ENCODE assay signal across 14 mouse cellular contexts in genomic region chr5:64879241-64879640, GRCm38 (mm10). TPM values are rescaled to one million over a fixed set of nuclear protein-coding genes. Genes with fewer than 3 reads are reported as not detected.
DNase-seq lines count a peak whose midpoint lies in the region; ATAC-seq and TF ChIP-seq lines count a peak whose summit lies in the region.
"Had no signal": no experiment of that assay in that cellular context is flagged by ENCODE, and none has a peak within 500 bp of the region (broad histone marks: within the 10 kb centered on the region; RNA-seq: fewer than 3 reads in every experiment).

No protein-coding gene starts in this region.

- no peak for DNase-seq in heart, embryonic 10.5 days (ENCODE audit: low spot score)
- DNase-seq in heart, postnatal 10 days: no peak
- DNase-seq in lung, postnatal 0 days (ENCODE audit: low spot score): no peak
- DNase-seq in limb, embryonic 11.5 days (ENCODE audit: low spot score): no peak
- DNase-seq in cerebellum, adult 2 months: no peak
- DNase-seq: cerebellum, adult 9-11 months; gastrocnemius, adult 2 months; kidney, adult 18-20 months; left cerebral cortex, postnatal 4 days; retina, postnatal 1 day had no signal

- H3K4me2 ChIP-seq in lung, embryonic 15.5 days: no peak overlapping the region
- no peak overlapping the region for H3K4me2 ChIP-seq in lung, postnatal 0 days (replicated peaks; ENCODE audit: low read depth, low read length)
- H3K4me2 ChIP-seq in limb, embryonic 11.5 days (ENCODE audit: low read depth, severe bottlenecking): no peak overlapping the region
- peak overlapping the region; percentile 48 for H3K4me2 ChIP-seq in myocyte (ENCODE audit: low read depth)

- H3K79me2 ChIP-seq in myocyte (ENCODE audit: control insufficient read depth, insufficient read depth): no peaks in the 10 kb centered on the region

- H3K36me3 ChIP-seq in heart, embryonic 10.5 days: no peaks in the 10 kb centered on the region
- H3K36me3 ChIP-seq in lung, embryonic 15.5 days: no peaks in the 10 kb centered on the region
- no peaks in the 10 kb centered on the region for H3K36me3 ChIP-seq in lung, postnatal 0 days (ENCODE audit: insufficient read depth, low read length)
- H3K36me3 ChIP-seq in limb, embryonic 11.5 days (ENCODE audit: control insufficient read depth, insufficient read depth, low read length): no peaks in the 10 kb centered on the region
- H3K36me3 ChIP-seq in myocyte (ENCODE audit: control insufficient read depth, insufficient read depth): no peaks in the 10 kb centered on the region

- H3K9ac ChIP-seq in lung, embryonic 15.5 days: no peak overlapping the region
- no peak overlapping the region for H3K9ac ChIP-seq in lung, postnatal 0 days (replicated peaks; ENCODE audit: low read depth)
- no peak overlapping the region for H3K9ac ChIP-seq in limb, embryonic 11.5 days (ENCODE audit: low read length)

- no peak overlapping the region for H3ac ChIP-seq in myocyte (ENCODE audit: control insufficient read depth, insufficient read length)

- H3K27me3 ChIP-seq in heart, embryonic 10.5 days (ENCODE audit: insufficient read depth, poor library complexity, severe bottlenecking): no peaks in the 10 kb centered on the region
- no peaks in the 10 kb centered on the region for H3K27me3 ChIP-seq in lung, embryonic 15.5 days
- no peaks in the 10 kb centered on the region for H3K27me3 ChIP-seq in lung, postnatal 0 days (replicated peaks; ENCODE audit: insufficient read depth, low read length)
- no peaks in the 10 kb centered on the region for H3K27me3 ChIP-seq in limb, embryonic 11.5 days (ENCODE audit: control insufficient read depth, insufficient read depth, low read length)
- no peaks in the 10 kb centered on the region for H3K27me3 ChIP-seq in myocyte (ENCODE audit: control insufficient read depth, insufficient read depth, insufficient read length)
- H3K27me3 ChIP-seq in cerebellum, adult 2 months (ENCODE audit: control insufficient read depth, insufficient read depth, low read length): no peaks in the 10 kb centered on the region

- intact Hi-C loops in heart, postnatal 10 days (cut with DNase I): no loop called here

- ATAC-seq in lung, embryonic 15.5 days (ENCODE audit: borderline replicate concordance, extremely low read depth, low FRiP score, low TSS enrichment): no peak
- ATAC-seq in lung, postnatal 0 days: no peak
- ATAC-seq in limb, embryonic 11.5 days (ENCODE audit: insufficient number of reproducible peaks, low FRiP score, low TSS enrichment, low read depth): 0 out of 2 replicates have a peak, but pooled peaks have one; percentile 18
- no peak for ATAC-seq in inflammation-experienced regulatory T-cells, adult 6 months

- TF ChIP-seq CTCF in lung, postnatal 0 days (IDR thresholded peaks at IDR 0.05): no peak
- no peak for TF ChIP-seq CTCF in cerebellum, adult 2 months (IDR thresholded peaks at IDR 0.05; ENCODE audit: borderline replicate concordance, insufficient read depth, low read depth, low read length)

- H3K4me1 ChIP-seq in heart, embryonic 10.5 days: peaks cover 41% of the 10 kb centered on the region
- peaks cover 51% of the 10 kb centered on the region for H3K4me1 ChIP-seq in lung, embryonic 15.5 days
- no peaks in the 10 kb centered on the region for H3K4me1 ChIP-seq in lung, postnatal 0 days (ENCODE audit: insufficient read depth, low read depth, low read length)
- peaks cover 27% of the 10 kb centered on the region for H3K4me1 ChIP-seq in limb, embryonic 11.5 days (ENCODE audit: control insufficient read depth, insufficient read depth, low read length)
- H3K4me1 ChIP-seq in cerebellum, adult 2 months (ENCODE audit: control insufficient read depth, insufficient read depth, low read length): no peaks in the 10 kb centered on the region

- no peak for TF ChIP-seq EP300 in lung, postnatal 0 days (IDR thresholded peaks at IDR 0.05)

- 48% methylated on average over 3 of the region's 3 CpGs for WGBS in heart, embryonic 10.5 days
- 46% methylated on average over 3 of the region's 3 CpGs for WGBS in lung, embryonic 15.5 days
- 59% methylated on average over 3 of the region's 3 CpGs for WGBS in lung, postnatal 0 days
- 33% methylated on average over 3 of the region's 3 CpGs for WGBS in limb, embryonic 11.5 days
- 86% methylated on average over 3 of the region's 3 CpGs for WGBS in cerebellum, adult 2 months

- no peak overlapping the region for H3K4me3 ChIP-seq in heart, embryonic 10.5 days
- no peak overlapping the region for H3K4me3 ChIP-seq in lung, embryonic 15.5 days
- no peak overlapping the region for H3K4me3 ChIP-seq in lung, postnatal 0 days (ENCODE audit: low read depth, low read length)
- H3K4me3 ChIP-seq in limb, embryonic 11.5 days (ENCODE audit: low read depth, low read length): no peak overlapping the region
- no peak overlapping the region for H3K4me3 ChIP-seq in myocyte
- H3K4me3 ChIP-seq in cerebellum, adult 2 months (replicated peaks; ENCODE audit: insufficient read depth, low read depth, low read length): no peak overlapping the region
- H3K4me3 ChIP-seq: gastrocnemius, adult 2 months had no signal

- H3K27ac ChIP-seq in heart, embryonic 10.5 days: 0 out of 2 replicates have a peak overlapping the region, but pooled peaks have one; percentile 76
- peak overlapping the region; percentile 84 for H3K27ac ChIP-seq in lung, embryonic 15.5 days
- no peak overlapping the region for H3K27ac ChIP-seq in lung, postnatal 0 days (ENCODE audit: low read length)
- H3K27ac ChIP-seq in limb, embryonic 11.5 days (replicated peaks; ENCODE audit: low read depth, low read length): no peak overlapping the region
- no peak overlapping the region for H3K27ac ChIP-seq in cerebellum, adult 2 months (ENCODE audit: insufficient read depth, low read length)

- TF ChIP-seq POLR2A in myocyte (IDR thresholded peaks at IDR 0.05; ENCODE audit: insufficient read length, low read depth): no peak
- no peak for TF ChIP-seq POLR2A in cerebellum, adult 2 months (IDR thresholded peaks at IDR 0.05; ENCODE audit: borderline replicate concordance, insufficient read depth, low read length)

- no peaks in the 10 kb centered on the region for H3K9me3 ChIP-seq in heart, embryonic 10.5 days
- no peaks in the 10 kb centered on the region for H3K9me3 ChIP-seq in lung, embryonic 15.5 days
- H3K9me3 ChIP-seq in lung, postnatal 0 days (ENCODE audit: low read length): no peaks in the 10 kb centered on the region
- H3K9me3 ChIP-seq in limb, embryonic 11.5 days (ENCODE audit: control insufficient read depth, low read length): no peaks in the 10 kb centered on the region

TF ChIP-seq in myocyte, 11 proteins besides CTCF, POLR2A, EP300 and RAD21:
- TF ChIP-seq CEBPB (IDR thresholded peaks at IDR 0.05; ENCODE audit: insufficient read depth, poor library complexity, severe bottlenecking): no peak
- TF ChIP-seq TCF3 (IDR thresholded peaks at IDR 0.05; ENCODE audit: insufficient read length, low read depth): no peak

RNA-seq across cellular contexts. Expression of gene Tlr1, which starts 54.1 kb away (rescaled TPM):
- 0.10 and 0.11 TPM in 2 replicates for polyA plus RNA-seq in heart, embryonic 10.5 days (2016; fragmentation: Nextera tagmentation; extraction: Ambion mirVana)
- total RNA-seq in heart, postnatal 10 days (2021): under 1 TPM; 0.34 to 0.67 TPM
- polyA plus RNA-seq in lung, embryonic 15.5 days (2015; fragmentation: Nextera tagmentation; extraction: Ambion mirVana): 0.36 and 0.46 TPM in 2 replicates
- 0.58 and 0.64 TPM in 2 replicates for polyA plus RNA-seq in lung, postnatal 0 days (2015; fragmentation: Nextera tagmentation; extraction: Ambion mirVana)
- 0.23 and 0.36 TPM in 2 replicates for polyA plus RNA-seq in limb, embryonic 11.5 days (2014; fragmentation: Nextera tagmentation; extraction: Ambion mirVana)
- 0.02 TPM for polyA plus RNA-seq in myocyte (2012; fragmentation: generic; extraction: Trizol)
- polyA plus RNA-seq in inflammation-experienced regulatory T-cells, adult 6 months (2017; shearing (Covaris generic)): 10 to 100 TPM; 33.5 to 66.0 (median 62.2) TPM
- 0.33 and 0.47 TPM in 2 replicates for polyA plus RNA-seq in cerebellum, adult 2 months (2012; rRNA removed)
- total RNA-seq: MEL had no signal

Comparison
In these comparisons a context has a peak if more than half of its experiments do, and no peak if none do; other contexts are left out.
1. H3K27ac ChIP-seq: peak in heart, embryonic 10.5 days (single experiment) and lung, embryonic 15.5 days (single experiment); none in lung, postnatal 0 days (single experiment), limb, embryonic 11.5 days (single experiment) and cerebellum, adult 2 months (single experiment).
2. RNA of gene Tlr1, which starts 54.1 kb away (polyA plus RNA-seq): 33.5 to 66.0 TPM in inflammation-experienced regulatory T-cells, adult 6 months; 0.58 to 0.64 TPM in lung, postnatal 0 days, 0.33 to 0.47 TPM in cerebellum, adult 2 months, 0.36 to 0.46 TPM in lung, embryonic 15.5 days, 0.23 to 0.36 TPM in limb, embryonic 11.5 days, 0.10 to 0.11 TPM in heart, embryonic 10.5 days and 0.02 TPM in myocyte (single experiment); every median in the first group is over 10 times any median in the second.